Mouse (Mus musculus) adrenal gland, postnatal 14 days (tissue): Measurements from ENCODE around the gene Tatdn2. TPM values are rescaled to one million over a fixed set of nuclear protein-coding genes. Genes with fewer than 3 reads are reported as not detected.

Experiments
- DNase-seq: peaks from one replicate; pipeline ENCODE4 v3.0.0; 2021; ENCODE audit warnings: mixed read lengths
- long read RNA-seq, 2 experiments: library from polyadenylated mRNA; stranded (forward); transcript quantifications; one replicate each; pipeline ENCODE4 v2.0.0; 2021
- total RNA-seq: library from RNA; stranded (reverse); gene quantifications from 2 replicates; pipeline ENCODE4 v1.2.3, GENCODE M21; 2021

The Tatdn2 gene
- total RNA-seq: 45.6 and 59.6 TPM in 2 replicates
- long read RNA-seq, experiment 1, partial matches to known transcripts: 1 of 2 reads
- long read RNA-seq, experiment 1, other reads (novel, unspliced or antisense): 1 of 2 reads
- long read RNA-seq, experiment 2: 0 reads

DNA sequence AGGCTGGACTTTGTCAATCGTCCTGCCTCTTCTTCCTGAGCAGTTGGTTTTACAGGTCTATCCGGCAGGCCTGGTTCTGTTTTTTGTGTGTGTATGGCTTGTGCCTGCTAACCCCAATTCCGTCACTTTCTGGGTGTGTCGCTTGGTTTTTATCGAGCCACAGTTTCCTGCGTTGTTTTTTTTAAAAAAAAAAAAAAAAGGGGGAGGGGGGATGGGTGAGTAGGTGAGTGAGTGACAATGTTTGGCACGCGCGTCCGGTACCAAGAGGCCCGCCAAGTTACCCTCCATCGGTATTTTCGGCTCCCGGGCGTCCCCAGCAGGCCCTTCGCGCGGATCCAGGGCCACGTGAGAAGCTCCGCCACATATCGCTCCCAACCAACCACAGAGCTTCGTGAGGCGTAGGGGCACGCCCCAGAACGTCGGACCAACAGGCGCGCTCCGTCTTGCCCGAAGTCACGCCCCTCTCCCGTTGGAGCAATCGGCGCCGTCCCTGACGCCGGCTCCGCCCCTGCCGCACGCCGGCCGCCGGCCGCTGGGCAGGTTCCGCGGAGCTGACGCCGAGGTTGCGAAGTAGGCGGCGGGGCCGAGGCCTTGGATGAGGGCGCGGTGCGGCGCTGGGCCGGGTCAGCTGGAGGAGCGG, at the start of gene Tatdn2:
TSS of gene Tatdn2 (plus strand) at position 469 of the 640 bp plus-strand sequence.
- DNase-seq: peak; percentile 98

DNA sequence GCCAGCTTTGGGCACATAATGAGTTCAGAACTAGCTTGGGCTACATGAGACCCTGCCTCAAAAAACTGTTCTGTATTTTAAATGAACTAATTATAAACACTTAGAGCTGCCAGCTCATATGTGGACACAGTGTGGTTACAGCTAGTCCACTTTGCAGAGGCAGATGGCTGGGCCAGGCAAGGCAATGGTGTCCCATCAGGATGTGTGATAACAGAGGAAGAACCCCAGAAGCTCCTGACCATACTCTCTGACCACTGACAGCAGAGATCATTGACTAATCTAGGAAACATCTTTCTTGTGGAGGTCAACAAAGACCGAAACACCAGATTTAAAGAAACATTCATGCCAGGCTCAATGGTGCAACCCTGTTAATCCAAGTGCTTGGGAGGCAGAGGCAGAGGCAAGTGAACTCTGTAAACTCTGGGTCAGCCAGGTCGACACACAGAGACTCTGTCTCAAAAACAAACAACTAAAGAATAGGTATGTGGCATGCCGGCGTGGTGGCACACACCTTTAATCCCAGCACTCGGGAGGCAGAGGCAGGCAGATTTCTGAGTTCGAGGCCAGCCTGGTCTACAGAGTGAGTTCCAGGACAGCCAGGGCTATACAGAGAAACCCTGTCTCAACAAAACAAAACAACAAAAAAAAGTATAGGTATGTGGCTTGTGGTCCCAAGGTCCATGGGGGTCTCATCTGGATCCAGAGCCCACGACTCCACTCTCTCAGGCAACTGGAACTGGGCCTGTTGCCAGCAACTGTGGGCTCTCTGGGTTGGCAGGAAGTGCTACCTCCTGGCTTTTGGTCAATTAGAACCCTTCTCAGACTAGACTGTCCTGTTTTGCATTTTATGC, 47.3 kb upstream of the Tatdn2 start:
- no peak for DNase-seq

DNA sequence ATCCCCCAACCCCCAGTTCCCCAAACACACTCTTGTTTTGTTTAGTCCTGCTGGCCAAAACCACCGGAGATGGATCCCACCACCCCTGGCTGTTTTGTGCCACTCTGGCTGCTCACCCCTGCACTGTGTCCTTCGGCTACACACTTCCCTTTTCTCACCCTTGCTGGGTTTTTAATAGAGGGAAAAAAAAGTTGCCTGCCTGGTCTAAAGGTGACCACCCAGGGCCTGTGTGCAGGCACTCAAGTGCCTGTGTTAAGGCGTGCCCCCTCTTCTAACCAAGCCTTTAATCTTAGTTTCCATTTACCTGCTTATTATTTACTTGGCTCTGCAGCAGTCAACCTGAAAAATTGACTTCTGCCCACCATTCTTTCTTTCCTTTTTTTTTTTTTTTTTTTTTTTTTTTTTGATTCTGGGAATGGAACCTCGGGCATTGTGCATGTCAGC, 46.6 kb upstream of the Tatdn2 start:
- no peak for DNase-seq

DNA sequence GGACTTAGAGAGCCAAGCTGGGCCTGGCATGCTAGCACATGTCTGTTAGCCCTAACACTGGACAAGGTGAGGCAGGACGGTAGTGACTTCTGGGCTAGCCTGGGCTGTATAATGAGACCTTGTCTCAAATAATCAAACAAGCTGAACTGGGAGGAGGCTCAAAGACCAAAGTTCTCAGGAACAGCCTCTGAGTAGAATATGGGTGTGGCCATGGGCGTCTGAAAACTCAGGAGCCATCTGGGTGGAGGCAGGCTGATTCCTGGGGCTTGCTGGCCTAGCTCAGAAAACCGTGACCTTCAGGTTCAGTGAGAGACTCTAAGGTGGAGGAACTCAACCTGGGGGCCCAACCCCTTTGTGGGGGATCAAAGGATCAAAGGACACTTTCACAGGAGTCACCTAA, 45.2 kb upstream of the Tatdn2 start:
- no peak for DNase-seq

DNA sequence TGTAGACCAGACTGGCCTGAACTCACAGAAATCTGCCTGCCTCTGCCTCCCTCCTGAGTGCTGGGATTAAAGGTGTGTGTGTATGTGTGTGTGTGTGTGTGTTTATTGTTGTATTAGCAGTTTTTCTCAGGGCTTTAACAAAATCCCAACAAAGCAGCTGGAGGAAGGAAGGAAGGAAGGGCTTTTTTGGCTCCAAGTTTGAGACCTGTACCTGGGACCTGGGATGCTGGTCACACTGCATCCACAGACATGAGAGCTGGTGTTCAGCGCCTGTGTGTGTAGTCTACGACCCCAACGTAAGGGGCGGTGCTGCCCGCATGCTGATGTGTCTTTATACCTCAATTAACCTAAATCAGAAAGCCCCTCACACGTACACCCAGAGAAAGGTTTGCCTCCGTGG, 43.3 kb upstream of the Tatdn2 start:
- no peak for DNase-seq

DNA sequence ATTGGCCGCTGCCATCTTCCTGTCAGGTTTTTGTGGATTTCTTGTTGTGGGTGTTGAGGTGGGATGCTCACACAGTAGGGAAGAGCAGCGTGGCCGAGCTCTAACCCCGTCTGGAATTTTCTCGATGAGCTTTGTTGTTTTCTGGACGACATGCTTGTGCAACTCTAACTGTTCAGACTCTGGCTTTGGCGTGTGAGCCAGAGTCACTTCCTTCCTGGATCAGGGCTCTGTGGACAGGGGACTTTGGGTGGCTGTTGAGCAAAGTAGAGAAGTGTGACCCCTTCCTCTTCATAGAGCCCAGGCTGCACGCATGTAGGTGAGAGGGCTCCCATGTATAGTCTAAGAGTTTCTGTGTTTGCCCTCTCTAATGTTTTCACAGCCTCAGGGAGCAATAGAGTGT, 42.7 kb upstream of the Tatdn2 start:
- DNase-seq: no peak

DNA sequence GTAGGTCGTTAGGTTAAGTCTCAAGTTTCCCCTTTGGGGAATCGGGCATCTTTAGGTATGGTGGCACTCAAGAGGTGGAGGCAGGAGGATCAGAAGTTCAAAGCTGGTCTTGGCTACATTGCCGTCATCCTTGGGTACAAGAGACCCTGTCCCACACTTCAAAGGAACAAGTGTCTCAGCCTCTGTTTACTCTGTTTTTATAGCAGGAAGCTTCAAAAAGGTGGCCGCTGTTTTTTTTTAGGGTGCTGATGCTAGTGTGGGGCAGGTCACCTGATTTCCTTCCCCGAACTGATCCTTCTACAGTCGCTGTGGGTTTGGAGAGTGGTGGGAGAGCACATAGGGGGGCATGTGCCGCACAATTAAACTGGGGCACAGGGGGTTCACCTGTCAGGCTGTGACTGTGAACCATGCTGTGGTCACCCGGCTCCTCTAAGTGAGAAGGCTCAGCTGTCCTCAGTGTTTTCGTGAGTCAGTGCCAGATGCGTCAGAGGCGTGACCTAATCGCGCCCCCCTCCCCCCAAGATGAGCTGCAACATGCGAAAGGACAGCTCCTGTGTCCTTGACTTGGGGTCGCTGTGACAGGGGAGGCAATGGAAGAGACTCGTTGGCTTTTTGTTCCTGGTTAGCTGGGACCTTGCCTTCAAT, 42.0 kb upstream of the Tatdn2 start:
- DNase-seq: peak; percentile 90

DNA sequence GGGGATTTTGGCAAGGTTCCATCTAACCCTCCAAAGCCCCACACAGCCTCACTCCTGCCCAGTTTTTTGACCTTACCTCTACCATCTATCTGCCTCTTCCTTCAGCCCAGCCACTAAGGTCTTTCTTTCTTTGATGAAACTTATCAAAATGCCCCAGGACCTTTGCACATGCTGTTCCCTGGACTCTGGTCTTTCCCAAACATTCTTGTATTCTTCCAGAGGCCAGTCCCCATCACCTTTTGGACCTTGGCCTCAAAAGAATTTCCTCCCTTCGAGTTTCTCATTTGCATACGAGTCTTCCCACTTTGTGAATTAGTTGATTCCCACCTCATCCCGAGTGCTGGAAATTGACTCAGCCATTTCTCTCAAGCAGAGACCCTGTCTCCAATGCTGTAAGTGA, 41.4 kb upstream of the Tatdn2 start:
- no peak for DNase-seq

DNA sequence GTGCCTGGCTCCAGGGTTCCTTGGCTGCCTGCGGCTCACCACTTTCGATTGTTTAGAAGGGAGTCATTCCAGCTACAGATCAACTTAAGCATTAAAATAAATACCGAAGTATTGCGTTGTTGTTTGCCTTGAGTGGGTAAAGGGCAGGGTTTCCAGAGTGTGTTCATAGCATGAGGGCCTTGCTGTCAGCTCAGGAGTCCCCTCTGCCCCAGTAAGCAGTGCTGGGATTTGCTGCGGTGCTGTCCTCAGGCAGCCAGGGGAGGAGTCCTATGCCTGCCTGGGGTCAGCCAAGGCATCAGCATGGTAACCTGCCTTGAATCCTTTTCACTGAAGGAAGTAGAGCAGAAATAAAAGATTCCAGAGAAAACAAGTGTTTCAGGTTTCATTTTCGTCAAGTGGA, 40.0 kb upstream of the Tatdn2 start:
- peak; percentile 61 for DNase-seq

DNA sequence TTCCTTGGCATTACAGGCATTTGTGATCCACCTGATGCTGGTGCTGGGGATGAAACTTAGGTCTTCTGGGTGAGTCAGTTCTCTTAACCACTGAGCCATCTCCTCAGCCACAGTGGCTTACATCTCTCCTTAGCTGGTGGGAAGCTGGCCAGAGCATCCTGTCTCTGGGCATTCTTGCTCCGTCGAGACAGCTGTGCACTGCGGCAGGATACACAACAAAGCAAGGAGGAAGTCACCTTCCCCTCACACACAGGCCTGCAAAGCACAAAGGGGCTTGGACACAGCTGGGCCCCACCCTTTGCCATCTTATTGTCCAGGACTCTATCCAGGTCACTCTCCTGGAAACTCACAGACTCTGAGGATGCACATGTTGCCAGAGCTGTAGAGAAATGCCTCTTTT, 38.6 kb upstream of the Tatdn2 start:
- DNase-seq: peak; percentile 52

DNA sequence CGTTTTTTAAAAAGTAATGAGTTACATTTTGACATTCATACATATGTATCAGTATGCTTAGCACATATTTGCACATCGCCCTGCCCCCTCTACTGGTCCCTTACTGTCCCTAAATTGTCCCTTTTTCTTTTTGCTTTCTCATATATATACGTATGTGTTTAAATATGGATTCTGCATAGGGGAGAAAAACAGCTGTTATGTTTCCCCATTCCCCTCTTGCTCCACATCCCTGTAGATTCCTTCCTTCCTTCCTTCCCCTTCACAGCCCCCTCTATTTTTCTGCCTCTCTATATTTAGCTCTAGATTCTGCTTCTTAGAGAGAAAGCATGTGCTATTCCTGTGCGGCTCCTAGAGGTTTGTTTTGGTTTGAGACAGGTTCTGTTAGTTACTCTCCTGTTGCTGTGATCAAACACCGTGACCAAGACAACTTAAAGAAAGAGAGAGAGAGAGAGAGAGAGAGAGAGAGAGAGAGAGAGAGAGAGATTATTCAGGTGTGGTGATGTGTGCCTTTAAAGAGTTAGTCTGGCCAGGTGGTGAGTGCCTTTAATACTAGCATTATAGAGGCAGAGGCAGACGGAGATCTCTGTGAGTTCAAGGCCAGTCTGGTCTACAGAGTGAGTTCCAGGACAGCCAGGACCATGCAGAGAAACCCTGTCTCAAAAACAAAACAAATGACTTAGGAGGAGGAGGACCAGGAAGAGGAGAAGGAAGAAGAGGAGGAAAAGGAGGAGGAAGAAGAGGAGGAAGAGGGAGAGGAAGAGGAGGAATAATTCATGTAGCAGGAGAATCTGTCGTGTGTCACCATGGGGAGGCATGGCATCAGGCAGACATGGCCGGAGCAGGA, 37.0 kb upstream of the Tatdn2 start:
- no peak for DNase-seq

DNA sequence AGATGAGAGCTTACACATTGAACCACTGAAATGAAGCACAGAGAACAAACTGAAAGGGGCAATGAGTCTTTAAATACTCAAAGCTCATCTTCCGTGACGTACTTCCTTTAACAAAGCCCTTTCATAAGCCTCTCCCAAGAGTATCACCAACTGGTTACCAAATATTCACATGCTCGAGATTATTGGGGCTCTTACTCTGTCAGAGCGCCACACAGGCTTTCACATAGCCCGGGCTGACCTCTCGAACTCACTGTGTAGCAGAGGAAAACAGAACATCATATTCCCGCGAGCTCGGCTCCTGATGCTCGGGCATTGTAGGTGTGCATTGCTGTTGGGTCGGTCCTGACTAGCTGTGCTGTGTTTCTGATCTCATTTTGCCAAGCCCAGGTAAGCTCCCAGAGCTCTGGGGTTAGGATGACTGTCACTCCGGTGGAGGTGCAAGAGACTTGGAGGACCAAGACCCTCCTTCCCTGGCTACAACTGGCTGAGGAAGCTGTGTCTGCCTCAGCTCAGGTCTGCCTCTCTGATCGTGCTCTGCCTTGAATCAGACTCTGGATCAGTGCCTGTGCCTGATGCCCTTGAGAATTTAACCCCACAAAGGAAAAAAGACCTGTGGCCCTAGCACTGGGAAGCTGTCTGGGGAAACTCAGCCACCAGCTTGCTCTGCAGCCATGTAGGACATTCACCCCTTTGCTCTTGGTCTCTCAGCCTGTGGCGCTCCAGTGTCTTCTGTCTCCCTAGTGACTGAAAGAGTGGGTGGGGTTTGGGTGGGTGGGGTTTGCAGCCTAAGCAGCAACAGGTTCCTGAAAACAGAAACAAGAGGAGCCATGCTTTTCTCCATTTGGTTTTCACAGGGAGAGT, 36.1 kb upstream of the Tatdn2 start:
- no peak for DNase-seq

DNA sequence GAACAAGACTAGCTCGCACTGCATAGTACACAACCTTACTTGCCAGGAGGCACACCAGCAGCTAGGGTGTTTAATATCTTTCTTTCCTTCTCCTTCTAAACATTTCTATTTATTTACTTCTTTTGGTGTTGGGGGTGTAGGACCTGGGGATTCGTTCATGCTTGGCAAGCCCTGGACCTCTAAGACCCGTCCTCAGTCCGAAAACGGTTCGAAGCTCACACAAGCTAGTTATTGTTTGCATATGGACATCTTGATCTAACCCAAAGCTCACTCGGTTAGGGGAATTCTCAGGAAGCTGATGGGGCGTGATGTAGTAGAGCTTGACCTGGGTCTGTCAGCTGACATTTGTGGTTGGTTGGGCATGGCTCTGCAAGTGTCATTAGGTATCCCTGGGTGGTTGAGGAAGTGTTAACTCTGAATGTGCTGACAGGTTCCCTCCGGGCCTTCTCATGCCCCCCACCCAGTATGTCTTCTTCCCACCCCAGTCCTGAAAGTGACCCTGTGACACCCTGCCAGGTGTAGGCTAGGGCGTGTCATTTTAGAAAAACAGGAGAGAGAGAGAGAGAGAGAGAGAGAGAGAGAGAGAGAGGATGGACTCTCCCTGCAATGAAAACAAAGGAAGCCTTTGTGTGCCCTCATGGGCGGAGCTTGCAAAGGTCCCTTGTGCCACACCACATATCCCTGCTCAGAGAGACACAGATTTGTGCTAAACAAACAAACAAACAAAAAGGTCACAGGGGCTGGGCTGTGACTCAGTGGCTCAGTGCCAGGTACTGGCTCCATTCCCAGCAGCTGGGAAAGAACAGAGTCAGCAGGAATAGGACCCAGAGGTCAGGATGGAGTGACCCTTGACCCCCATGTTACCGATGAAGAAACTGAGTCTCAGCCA, 35.3 kb upstream of the Tatdn2 start:
- peak; percentile 78 for DNase-seq

DNA sequence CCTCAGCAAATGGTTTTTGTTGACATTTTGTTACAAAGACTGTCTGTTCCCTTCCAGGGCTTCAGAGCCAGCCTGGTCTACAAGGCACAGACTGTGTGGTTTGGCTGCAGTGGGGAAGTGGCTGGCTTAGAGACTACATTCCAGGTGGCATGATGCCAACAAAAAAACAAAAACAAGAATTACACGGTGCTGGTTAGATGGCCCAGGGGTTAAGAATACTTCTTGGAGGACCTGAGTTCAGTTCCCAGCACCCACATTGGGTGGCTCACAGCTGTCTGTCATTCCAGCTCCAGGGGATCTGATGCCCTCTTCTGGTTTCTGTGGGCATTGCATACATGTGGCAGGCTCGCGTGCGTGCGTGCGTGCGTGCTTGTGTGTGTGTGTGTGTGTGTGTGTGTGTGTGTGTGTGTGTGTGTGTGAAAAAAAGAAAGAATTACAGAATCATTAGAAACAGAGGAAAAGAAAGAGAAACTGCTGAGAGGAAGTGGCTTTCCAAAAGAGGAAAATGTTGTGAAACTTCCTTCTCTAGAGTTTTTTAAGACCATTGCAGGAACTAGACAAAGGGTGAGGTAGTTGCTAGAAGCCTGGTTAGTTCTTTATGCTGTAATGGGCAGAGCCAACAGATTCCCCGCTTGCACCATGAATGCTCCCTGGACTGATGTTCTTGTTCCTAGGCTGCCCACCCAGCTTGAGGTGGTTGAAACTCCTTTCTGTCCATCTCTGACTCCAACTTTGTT, 33.7 kb upstream of the Tatdn2 start:
- no peak for DNase-seq

DNA sequence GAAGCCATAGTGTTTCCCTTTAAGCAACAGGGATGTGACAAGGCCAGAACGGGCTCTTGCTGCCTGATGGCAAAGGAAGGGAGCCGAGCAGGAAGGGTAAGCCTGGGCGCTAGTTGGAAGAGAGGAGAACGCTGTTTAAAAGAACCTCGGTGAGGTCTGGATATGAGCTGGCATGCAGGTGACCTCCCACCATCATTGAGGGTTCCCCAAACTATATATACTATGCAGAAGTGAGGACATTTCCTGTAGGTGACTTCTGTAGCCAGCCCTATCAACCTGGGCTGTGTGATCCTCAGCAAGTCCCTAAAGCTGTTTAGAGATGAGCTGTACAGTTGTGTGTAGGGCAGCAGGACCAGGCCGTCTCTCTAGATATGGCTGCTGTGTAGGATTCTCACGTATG, 32.5 kb upstream of the Tatdn2 start:
- DNase-seq: no peak

DNA sequence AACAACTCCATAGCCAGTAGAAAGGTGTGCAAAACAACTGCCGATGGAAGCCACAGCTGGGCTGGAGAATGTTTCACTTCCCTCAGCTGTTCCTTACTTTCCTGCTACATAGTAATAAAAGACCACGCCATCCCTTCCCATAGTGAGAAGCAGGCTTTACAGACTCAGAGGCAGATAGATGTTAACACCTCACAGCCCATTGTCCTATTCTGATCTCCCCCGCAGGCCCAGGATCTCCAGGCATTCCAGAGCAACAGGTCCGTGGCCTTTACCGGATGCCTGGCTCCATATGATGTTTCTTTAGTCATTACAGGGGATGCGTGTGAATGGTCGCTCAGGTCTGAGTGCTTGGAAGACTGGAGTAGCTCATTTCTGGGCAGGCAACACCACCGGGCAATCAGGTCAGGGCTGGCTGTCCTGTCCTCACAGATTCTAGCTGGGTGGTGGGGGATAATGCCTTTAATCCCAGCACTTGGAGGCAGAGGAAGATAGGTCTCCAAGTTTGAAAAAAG, 29.2 kb upstream of the Tatdn2 start:
- DNase-seq: no peak

DNA sequence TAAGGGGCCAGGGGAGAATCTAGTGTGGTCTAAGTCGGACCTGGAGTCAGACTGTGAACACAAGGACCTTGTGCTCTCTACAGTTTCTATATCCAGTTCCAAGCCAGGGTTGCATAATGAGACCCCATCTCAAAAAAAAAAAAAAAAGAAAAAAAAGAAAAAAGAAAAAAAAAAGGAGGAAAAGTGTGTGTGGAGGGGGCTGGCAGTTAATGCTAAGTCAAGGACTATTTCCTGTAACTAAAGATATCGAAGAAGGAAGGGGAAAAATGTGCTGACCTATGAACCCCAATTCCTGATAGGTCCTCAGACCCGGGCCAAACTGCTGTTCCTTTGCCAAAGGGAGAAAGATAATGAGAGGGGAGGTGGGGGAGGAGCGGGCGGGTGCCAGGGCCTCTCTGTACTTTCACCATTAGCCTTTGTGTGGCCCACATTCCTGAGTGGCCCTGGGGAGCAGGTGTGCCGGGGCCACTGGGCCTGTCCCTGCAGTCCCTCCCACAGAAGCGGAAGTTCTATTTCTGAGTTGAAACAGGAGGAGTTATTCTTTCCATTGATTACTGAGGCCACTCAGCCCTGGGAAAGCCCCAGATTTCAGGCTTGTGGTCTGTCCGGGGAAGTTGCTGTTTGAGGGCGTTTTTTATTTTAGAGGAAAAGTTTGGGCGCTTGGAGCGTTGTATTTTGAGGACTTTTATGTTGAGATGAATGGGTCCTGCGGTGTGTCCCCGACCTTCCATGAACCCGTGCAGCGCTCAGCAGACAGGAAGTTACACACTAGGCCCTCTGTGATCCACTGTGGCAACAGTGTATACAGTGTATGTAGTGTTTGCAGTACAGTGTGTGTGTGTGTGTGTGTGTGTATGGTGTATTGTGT, 28.3 kb upstream of the Tatdn2 start:
- peak; percentile 55 for DNase-seq

DNA sequence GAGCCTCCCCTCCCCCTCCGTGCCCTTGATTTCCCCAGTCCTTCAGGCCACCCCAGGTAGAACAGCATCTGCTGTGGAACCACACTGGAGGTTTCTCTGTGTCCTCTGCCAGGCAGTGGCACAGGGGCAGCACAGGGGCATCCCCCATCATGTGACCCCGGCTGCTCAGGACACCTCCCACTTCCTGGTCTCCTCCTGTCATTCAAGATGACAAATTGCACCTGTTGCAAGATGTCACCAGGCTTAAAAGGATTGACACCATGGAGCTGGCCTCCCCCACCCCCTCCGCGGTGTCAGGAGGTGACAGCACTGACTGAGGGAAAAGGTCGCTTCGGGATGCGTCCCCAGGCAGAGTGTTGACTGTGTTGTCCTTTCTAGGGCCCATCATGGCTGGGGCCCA, 27.0 kb upstream of the Tatdn2 start:
- no peak for DNase-seq
